Mouse (Mus musculus): Measurements from ENCODE around the gene Psors1c2.

Psors1c2 gene

GRCm38 (mm10) chr17:35534343-35534742 lies 1.3 kb downstream of the Psors1c2 start:
- Histone ChIP-seq H3K27me3 (ENCODE audit: insufficient read depth, low read length) (no peaks in the 10 kb centered on the region), H3K4me3 (replicated peaks; ENCODE audit: low read length) (no peak overlapping the region), H3K4me1 (replicated peaks; ENCODE audit: low read depth, low read length) (peaks cover 76% of the 10 kb centered on the region), H3K36me3 (ENCODE audit: insufficient read depth, low read length) (peaks cover 8% of the 10 kb centered on the region), H3K9me3 (ENCODE audit: low read length) (no peaks in the 10 kb centered on the region)
- no peak for TF ChIP-seq POU5F1 (IDR thresholded peaks at IDR 0.05; ENCODE audit: borderline replicate concordance, low read length)
- TF ChIP-seq CTCF (conservative IDR thresholded peaks at IDR 0.05; ENCODE audit: low read length): peak; percentile 99

GRCm38 (mm10) chr17:35537421-35537820 lies 4.4 kb downstream of the Psors1c2 start:
- H3K27me3 ChIP-seq (ENCODE audit: insufficient read depth, low read length): no peaks in the 10 kb centered on the region
- H3K4me3 ChIP-seq (replicated peaks; ENCODE audit: low read length): no peak overlapping the region
- TF ChIP-seq NANOG (IDR thresholded peaks at IDR 0.05; ENCODE audit: borderline replicate concordance, low read length) (no peak), POU5F1 (IDR thresholded peaks at IDR 0.05; ENCODE audit: borderline replicate concordance, low read length) (no peak), CTCF (conservative IDR thresholded peaks at IDR 0.05; ENCODE audit: low read length) (no peak)

DNA sequence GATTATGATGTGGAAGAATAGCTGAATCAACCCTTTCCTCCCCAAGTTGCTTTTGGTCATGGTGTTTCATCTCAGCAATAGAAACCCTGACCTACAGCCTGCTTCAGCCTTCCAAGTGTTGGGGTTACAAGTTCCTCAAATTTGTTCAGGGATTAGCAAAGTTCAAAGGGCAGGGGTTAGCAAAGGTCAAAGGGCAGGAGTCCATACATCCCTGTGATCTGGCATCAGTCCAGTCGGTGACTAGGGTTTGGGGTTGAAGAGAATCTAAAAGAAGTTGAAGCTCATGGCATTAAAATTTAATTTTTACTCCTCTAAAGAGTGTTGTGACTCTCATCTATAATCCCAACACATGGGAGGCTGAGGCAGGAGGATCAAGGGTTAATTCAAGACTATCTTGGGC lies 5.5 kb downstream of the Psors1c2 start:
- Histone ChIP-seq H3K4me3 (replicated peaks; ENCODE audit: low read length) (no peak overlapping the region), H3K27me3 (ENCODE audit: insufficient read depth, low read length) (no peaks in the 10 kb centered on the region), H3K4me1 (replicated peaks; ENCODE audit: low read depth, low read length) (peaks cover 54% of the 10 kb centered on the region), H3K36me3 (ENCODE audit: insufficient read depth, low read length) (no peaks in the 10 kb centered on the region), H3K9me3 (ENCODE audit: low read length) (no peaks in the 10 kb centered on the region)
- TF ChIP-seq POU5F1 (IDR thresholded peaks at IDR 0.05; ENCODE audit: borderline replicate concordance, low read length) (no peak), CTCF (conservative IDR thresholded peaks at IDR 0.05; ENCODE audit: low read length) (no peak), NANOG (IDR thresholded peaks at IDR 0.05; ENCODE audit: borderline replicate concordance, low read length) (no peak)

More at GRCm38 (mm10) chr17:35537421-35537820, 4.4 kb downstream of the Psors1c2 start:
- Histone ChIP-seq H3K9me3 (ENCODE audit: low read length) (no peaks in the 10 kb centered on the region), H3K4me1 (replicated peaks; ENCODE audit: low read depth, low read length) (peaks cover 54% of the 10 kb centered on the region), H3K36me3 (ENCODE audit: insufficient read depth, low read length) (no peaks in the 10 kb centered on the region)

DNA sequence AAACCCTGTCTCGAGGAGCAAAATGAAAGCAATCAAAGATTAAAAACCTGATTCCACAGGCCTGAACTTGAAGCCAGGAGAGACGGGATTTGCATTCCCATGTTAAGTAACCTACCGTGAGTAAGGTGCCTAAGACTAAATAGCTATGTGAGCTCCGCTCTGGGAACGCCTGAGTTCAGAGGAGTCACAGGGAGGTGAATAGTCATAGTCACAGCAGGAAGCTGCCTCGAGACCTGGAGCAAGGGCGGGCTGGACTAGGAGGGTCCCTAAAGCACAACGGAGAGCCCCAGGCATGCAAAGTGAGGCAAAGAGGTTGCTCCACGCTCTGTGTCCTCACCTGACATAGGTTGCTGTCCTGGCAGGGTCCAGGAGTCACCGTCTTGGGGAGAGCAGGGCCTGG lies 6.5 kb downstream of the Psors1c2 start:
- Histone ChIP-seq H3K9me3 (ENCODE audit: low read length) (no peaks in the 10 kb centered on the region), H3K27me3 (ENCODE audit: insufficient read depth, low read length) (no peaks in the 10 kb centered on the region), H3K4me3 (replicated peaks; ENCODE audit: low read length) (0 out of 2 replicates have a peak overlapping the region, but pooled peaks have one; percentile 26), H3K36me3 (ENCODE audit: insufficient read depth, low read length) (no peaks in the 10 kb centered on the region), H3K4me1 (replicated peaks; ENCODE audit: low read depth, low read length) (peaks cover 54% of the 10 kb centered on the region)
- TF ChIP-seq POU5F1 (IDR thresholded peaks at IDR 0.05; ENCODE audit: borderline replicate concordance, low read length) (no peak), NANOG (IDR thresholded peaks at IDR 0.05; ENCODE audit: borderline replicate concordance, low read length) (peak; percentile 56; the same call in 1 of the 2 replicates)

- TF ChIP-seq CTCF (conservative IDR thresholded peaks at IDR 0.05; ENCODE audit: low read length) (peak; percentile 25; the same call in 1 of the 2 replicates), NANOG (IDR thresholded peaks at IDR 0.05; ENCODE audit: borderline replicate concordance, low read length) (no peak)
- no peaks in the 10 kb centered on the region for H3K27me3 ChIP-seq (ENCODE audit: insufficient read depth, low read length)
- H3K4me3 ChIP-seq (replicated peaks; ENCODE audit: low read length): peak overlapping the region; percentile 49
- no peaks in the 10 kb centered on the region for H3K36me3 ChIP-seq (ENCODE audit: insufficient read depth, low read length)
- no peaks in the 10 kb centered on the region for H3K9me3 ChIP-seq (ENCODE audit: low read length)
- peaks cover 70% of the 10 kb centered on the region for H3K4me1 ChIP-seq (replicated peaks; ENCODE audit: low read depth, low read length)
Observed at GRCm38 (mm10) chr17:35542761-35543411, 9.9 kb downstream of the Psors1c2 start.

- Histone ChIP-seq H3K4me3 (replicated peaks; ENCODE audit: low read length) (peak overlapping the region; percentile 49), H3K27me3 (ENCODE audit: insufficient read depth, low read length) (no peaks in the 10 kb centered on the region), H3K4me1 (replicated peaks; ENCODE audit: low read depth, low read length) (peaks cover 71% of the 10 kb centered on the region), H3K9me3 (ENCODE audit: low read length) (no peaks in the 10 kb centered on the region), H3K36me3 (ENCODE audit: insufficient read depth, low read length) (no peaks in the 10 kb centered on the region)
- TF ChIP-seq POU5F1 (IDR thresholded peaks at IDR 0.05; ENCODE audit: borderline replicate concordance, low read length) (peak; percentile 66; the same call in 1 of the 2 replicates), NANOG (IDR thresholded peaks at IDR 0.05; ENCODE audit: borderline replicate concordance, low read length) (no peak)
Observed at GRCm38 (mm10) chr17:35543412-35543861, 10.4 kb downstream of the Psors1c2 start.

GRCm38 (mm10) chr17:35544001-35544400 lies 11.0 kb downstream of the Psors1c2 start:
- TF ChIP-seq CTCF (conservative IDR thresholded peaks at IDR 0.05; ENCODE audit: low read length) (no peak), NANOG (IDR thresholded peaks at IDR 0.05; ENCODE audit: borderline replicate concordance, low read length) (no peak), POU5F1 (IDR thresholded peaks at IDR 0.05; ENCODE audit: borderline replicate concordance, low read length) (no peak)
- H3K36me3 ChIP-seq (ENCODE audit: insufficient read depth, low read length): no peaks in the 10 kb centered on the region
- peaks cover 72% of the 10 kb centered on the region for H3K4me1 ChIP-seq (replicated peaks; ENCODE audit: low read depth, low read length)
- no peaks in the 10 kb centered on the region for H3K9me3 ChIP-seq (ENCODE audit: low read length)
- H3K4me3 ChIP-seq (replicated peaks; ENCODE audit: low read length): peak overlapping the region; percentile 49
- no peaks in the 10 kb centered on the region for H3K27me3 ChIP-seq (ENCODE audit: insufficient read depth, low read length)

- Histone ChIP-seq H3K36me3 (ENCODE audit: insufficient read depth, low read length) (no peaks in the 10 kb centered on the region), H3K4me3 (replicated peaks; ENCODE audit: low read length) (no peak overlapping the region), H3K9me3 (ENCODE audit: low read length) (no peaks in the 10 kb centered on the region), H3K27me3 (ENCODE audit: insufficient read depth, low read length) (no peaks in the 10 kb centered on the region), H3K4me1 (replicated peaks; ENCODE audit: low read depth, low read length) (peaks cover 71% of the 10 kb centered on the region)
- TF ChIP-seq NANOG (IDR thresholded peaks at IDR 0.05; ENCODE audit: borderline replicate concordance, low read length): no peak
- TF ChIP-seq CTCF (conservative IDR thresholded peaks at IDR 0.05; ENCODE audit: low read length): peak; percentile 94
- TF ChIP-seq POU5F1 (IDR thresholded peaks at IDR 0.05; ENCODE audit: borderline replicate concordance, low read length): no peak
Observed at GRCm38 (mm10) chr17:35544680-35545079, 11.7 kb downstream of the Psors1c2 start.

GRCm38 (mm10) chr17:35547465-35547864 lies 14.5 kb downstream of the Psors1c2 start:
- Histone ChIP-seq H3K27me3 (ENCODE audit: insufficient read depth, low read length) (no peaks in the 10 kb centered on the region), H3K4me1 (replicated peaks; ENCODE audit: low read depth, low read length) (peaks cover 90% of the 10 kb centered on the region), H3K9me3 (ENCODE audit: low read length) (no peaks in the 10 kb centered on the region), H3K36me3 (ENCODE audit: insufficient read depth, low read length) (no peaks in the 10 kb centered on the region), H3K4me3 (replicated peaks; ENCODE audit: low read length) (peak overlapping the region; percentile 53)
- peak; percentile 54 for TF ChIP-seq CTCF (conservative IDR thresholded peaks at IDR 0.05; ENCODE audit: low read length)
- no peak for TF ChIP-seq NANOG (IDR thresholded peaks at IDR 0.05; ENCODE audit: borderline replicate concordance, low read length)
- TF ChIP-seq POU5F1 (IDR thresholded peaks at IDR 0.05; ENCODE audit: borderline replicate concordance, low read length): no peak
